Mouse (Mus musculus): Measurements from ENCODE around the gene Olfr328. TPM values are rescaled to one million over a fixed set of nuclear protein-coding genes. Genes with fewer than 3 reads are reported as not detected.
"Not testable (repeated sequence)": the region's sequence is repeated elsewhere in the genome, so short reads cannot be mapped to it uniquely, and the experiment has no call there.

The Olfr328 gene
- total RNA-seq (2021) = under 1 TPM in 1 of 2 experiments, not detected in 1; 0.07 TPM
- long read RNA-seq, experiment 1 = 0 reads
- long read RNA-seq, experiment 2 = 0 reads

GRCm38 (mm10) chr11:58555536-58555935 is at the start of gene Olfr328:
Gene Olfr328, minus strand, starts transcription at chr11:58555636.
- intact Hi-C loops (cut with DNase I; ENCODE audit: low total_unique reads) = no loop called here
- no peak for DNase-seq

GRCm38 (mm10) chr11:58605228-58605627 is 49.8 kb upstream of the Olfr328 start:
- DNase-seq = no peak
- intact Hi-C loops (cut with DNase I; ENCODE audit: low total_unique reads) = no loop called here

GRCm38 (mm10) chr11:58604688-58605087 is 49.3 kb upstream of the Olfr328 start:
- no peak for DNase-seq
- intact Hi-C loops (cut with DNase I; ENCODE audit: low total_unique reads) = no loop called here

- intact Hi-C loops (cut with DNase I; ENCODE audit: low total_unique reads) = no loop called here
- no peak for DNase-seq
Measured at GRCm38 (mm10) chr11:58602800-58603560, 47.5 kb upstream of the Olfr328 start.

GRCm38 (mm10) chr11:58602062-58602461 is 46.6 kb upstream of the Olfr328 start:
- no peak for DNase-seq
- intact Hi-C loops (cut with DNase I; ENCODE audit: low total_unique reads) = no loop called here

GRCm38 (mm10) chr11:58597837-58598236 is 42.4 kb upstream of the Olfr328 start:
- DNase-seq = no peak
- intact Hi-C loops (cut with DNase I; ENCODE audit: low total_unique reads) = no loop called here

GRCm38 (mm10) chr11:58594814-58595213 is 39.4 kb upstream of the Olfr328 start, which contains the start of gene Olfr324:
Gene Olfr324, plus strand, starts transcription at chr11:58595114.
- no peak for DNase-seq
- intact Hi-C loops (cut with DNase I; ENCODE audit: low total_unique reads) = no loop called here

GRCm38 (mm10) chr11:58588620-58589250 is 33.3 kb upstream of the Olfr328 start:
- DNase-seq = no peak
- intact Hi-C loops (cut with DNase I; ENCODE audit: low total_unique reads) = loop anchor here (5.0 kb wide), 1 partner anchor 186 kb away; no protein-coding TSS in a partner anchor

GRCm38 (mm10) chr11:58587898-58588348 is 32.5 kb upstream of the Olfr328 start:
- intact Hi-C loops (cut with DNase I; ENCODE audit: low total_unique reads) = loop anchor here (5.0 kb wide), 1 partner anchor 186 kb away; no protein-coding TSS in a partner anchor
- DNase-seq = peak; percentile 38

- intact Hi-C loops (cut with DNase I; ENCODE audit: low total_unique reads) = no loop called here
- DNase-seq = no peak
Measured at GRCm38 (mm10) chr11:58578636-58579035, 23.2 kb upstream of the Olfr328 start.

GRCm38 (mm10) chr11:58577430-58577829 is 22.0 kb upstream of the Olfr328 start, which contains the start of gene Olfr325:
Gene Olfr325, plus strand, starts transcription at chr11:58577730.
- DNase-seq = no peak
- intact Hi-C loops (cut with DNase I; ENCODE audit: low total_unique reads) = no loop called here

- DNase-seq = peak; percentile 64
- intact Hi-C loops (cut with DNase I; ENCODE audit: low total_unique reads) = no loop called here
Measured at GRCm38 (mm10) chr11:58570405-58570804, 15.0 kb upstream of the Olfr328 start, which contains the start of gene Olfr224. Gene Olfr224, minus strand, starts transcription at chr11:58570553.

- intact Hi-C loops (cut with DNase I; ENCODE audit: low total_unique reads) = no loop called here
- DNase-seq = no peak
Measured at GRCm38 (mm10) chr11:58546322-58546721, 9.1 kb downstream of the Olfr328 start, which contains the start of gene Olfr329-ps. Gene Olfr329-ps, minus strand, starts transcription at chr11:58546422.

GRCm38 (mm10) chr11:58534736-58535135 is 20.7 kb downstream of the Olfr328 start, which contains the start of gene Olfr330:
Gene Olfr330, minus strand, starts transcription at chr11:58534836.
- intact Hi-C loops (cut with DNase I; ENCODE audit: low total_unique reads); DNase-seq: not testable (repeated sequence)

GRCm38 (mm10) chr11:58519756-58520155 is 35.7 kb downstream of the Olfr328 start:
- intact Hi-C loops (cut with DNase I; ENCODE audit: low total_unique reads) = not testable (repeated sequence)
- DNase-seq = peak; percentile 12

GRCm38 (mm10) chr11:58518916-58519315 is 36.5 kb downstream of the Olfr328 start:
- peak; percentile 78 for DNase-seq
- intact Hi-C loops (cut with DNase I; ENCODE audit: low total_unique reads) = not testable (repeated sequence)

- DNase-seq; intact Hi-C loops (cut with DNase I; ENCODE audit: low total_unique reads): not testable (repeated sequence)
Measured at GRCm38 (mm10) chr11:58509058-58509457, 46.4 kb downstream of the Olfr328 start.

- intact Hi-C loops (cut with DNase I; ENCODE audit: low total_unique reads); DNase-seq: not testable (repeated sequence)
Measured at GRCm38 (mm10) chr11:58502472-58502871, 53.0 kb downstream of the Olfr328 start, which contains the start of gene Olfr331. Gene Olfr331, minus strand, starts transcription at chr11:58502572.
